Mouse (Mus musculus): ENCODE measurements at regions not wholly inside any gene's neighbourhood (a gene's known extent, or its start where the extent isn't known, plus 50 kb on each side); places are given as distances from the start of the nearest gene placed in this dataset.

DNA sequence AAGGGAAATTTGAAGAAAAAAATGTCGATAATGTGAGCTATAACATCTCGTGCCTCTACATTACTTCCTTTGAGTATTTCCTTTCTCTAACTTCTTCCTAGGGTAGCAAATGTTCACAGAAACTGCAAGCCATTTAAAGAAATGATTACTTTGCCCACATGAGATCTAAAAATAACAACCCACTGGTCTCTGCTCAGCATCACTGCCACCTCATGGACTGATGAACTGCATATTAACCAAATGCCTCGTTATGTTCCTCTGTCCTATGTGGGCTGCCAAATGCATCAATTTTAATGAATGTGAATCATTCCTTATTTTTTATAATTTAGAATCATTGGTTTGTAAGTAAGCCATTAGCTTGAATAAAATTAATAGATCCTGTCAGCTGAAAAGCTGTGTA is 590.0 kb upstream of the Nr3c2 start:
- in situ Hi-C loops (cut with MboI, MseI): no loop called here

DNA sequence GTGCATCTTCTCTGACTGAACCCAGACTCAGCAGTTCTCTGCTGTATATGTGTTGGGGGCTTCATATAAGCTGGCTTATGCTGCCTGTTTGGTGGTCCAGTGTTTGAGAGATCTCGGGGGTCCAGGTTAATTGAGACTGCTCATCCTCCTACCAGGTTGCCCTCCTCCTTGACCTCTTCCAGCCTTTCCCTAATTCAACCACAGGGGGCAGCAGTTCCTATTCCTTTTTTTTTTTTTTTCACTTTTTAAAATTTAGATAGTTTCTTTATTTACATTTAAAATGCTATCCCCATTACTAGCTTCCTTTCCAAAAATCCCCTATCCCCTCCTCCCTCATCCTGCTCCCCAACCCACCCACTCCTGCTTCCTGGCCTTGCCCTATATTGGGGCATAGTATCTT is 570.7 kb upstream of the Nr3c2 start:
- in situ Hi-C loops (cut with MboI, MseI): no loop called here

DNA sequence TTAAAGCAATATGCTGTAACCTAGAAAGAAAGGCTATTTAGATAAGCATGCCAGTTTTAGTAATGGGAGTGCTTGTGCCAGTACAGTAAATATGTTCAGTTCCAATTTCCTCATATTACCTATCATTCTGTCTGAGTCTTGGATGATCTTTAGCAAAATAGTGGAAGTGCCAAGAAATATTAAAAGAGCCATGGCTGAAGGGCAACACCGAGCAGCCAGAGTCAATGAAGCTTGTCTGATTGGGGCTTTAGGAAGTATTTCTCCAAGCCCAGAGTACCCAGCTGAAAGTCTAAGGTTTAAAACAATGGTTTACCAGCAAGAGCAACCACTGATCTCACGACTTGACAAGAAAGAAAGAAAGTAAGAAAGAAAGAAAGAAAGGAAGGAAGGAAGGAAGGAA is 556.2 kb upstream of the Nr3c2 start:
- in situ Hi-C loops (cut with MboI, MseI): no loop called here

DNA sequence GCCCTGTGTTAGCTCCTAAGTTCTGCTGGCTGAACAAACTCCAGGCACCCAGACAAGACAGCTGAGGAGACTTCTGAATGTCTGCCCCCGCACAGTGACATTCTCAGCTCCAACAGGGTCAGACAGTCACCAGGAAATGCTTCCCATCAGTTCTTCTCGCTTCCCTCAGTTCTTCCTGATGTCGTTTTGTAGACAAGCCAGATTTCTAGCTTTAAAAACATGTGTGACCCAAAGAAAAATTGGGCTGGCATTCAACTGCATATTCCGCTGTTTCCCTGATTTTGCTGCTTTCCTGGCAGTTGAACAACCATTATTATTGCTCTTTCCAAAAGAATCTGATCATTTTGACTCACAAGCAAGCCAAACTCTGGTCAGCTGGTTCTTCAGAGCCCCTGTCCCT is 553.1 kb upstream of the Nr3c2 start:
- in situ Hi-C loops (cut with MboI, MseI): no loop called here

DNA sequence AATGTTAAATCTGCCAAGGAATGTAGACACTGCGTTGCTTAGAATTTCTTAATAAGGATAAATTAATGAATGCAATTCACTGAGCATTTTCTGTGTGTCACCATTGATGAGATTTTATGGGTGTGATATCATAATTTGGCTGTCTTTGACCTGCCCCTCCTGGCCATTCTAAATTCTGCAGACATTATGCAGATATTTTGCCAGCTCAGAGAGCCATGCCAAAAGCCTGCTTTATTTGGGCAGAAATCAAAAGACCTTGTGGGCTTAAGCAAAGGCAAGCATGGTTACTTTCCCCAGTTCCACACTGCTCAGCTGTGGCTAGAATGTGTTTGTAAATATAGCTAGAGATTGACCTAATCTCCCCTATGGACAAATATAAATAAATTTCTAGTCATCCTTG is 552.4 kb upstream of the Nr3c2 start:
- in situ Hi-C loops (cut with MboI, MseI): no loop called here

DNA sequence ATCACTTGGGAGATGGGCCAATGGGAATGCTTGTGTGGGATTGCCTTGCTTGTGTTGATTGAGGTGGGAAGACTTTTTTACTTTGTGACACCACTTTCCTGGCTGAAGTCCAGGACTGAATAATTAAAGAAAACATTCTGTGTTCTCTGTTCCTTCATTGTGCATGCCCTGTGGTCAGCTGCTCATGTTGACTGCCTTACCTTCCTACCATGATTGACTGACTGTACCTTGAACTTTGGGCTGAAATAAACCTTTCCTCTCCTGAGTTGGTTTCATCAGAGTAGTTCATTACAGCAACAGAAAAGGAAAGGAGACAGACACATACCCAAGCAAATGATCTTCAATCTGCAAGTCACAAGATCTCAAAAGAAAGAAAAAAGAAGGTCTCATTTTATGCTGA is 524.9 kb upstream of the Nr3c2 start:
- in situ Hi-C loops (cut with MboI, MseI): no loop called here

DNA sequence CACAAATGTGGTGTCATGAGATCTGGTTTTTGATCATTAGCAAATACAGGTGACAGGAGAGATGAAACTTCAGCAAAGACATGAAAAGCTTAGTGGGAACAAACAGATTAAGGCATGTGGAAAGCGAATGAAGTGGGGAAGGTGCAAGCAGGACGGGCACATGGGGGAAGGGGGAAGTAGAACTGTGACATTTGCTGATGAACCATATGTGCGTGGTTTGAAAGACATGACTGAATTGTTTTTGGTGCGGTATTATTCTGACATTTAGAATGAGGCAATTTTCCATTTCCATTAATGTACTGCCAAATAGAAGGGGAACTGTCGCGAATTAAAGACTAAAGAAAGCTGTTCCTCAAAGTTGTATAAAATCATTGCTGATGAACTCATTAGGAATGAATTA is 521.5 kb upstream of the Nr3c2 start:
- in situ Hi-C loops (cut with MboI, MseI): no loop called here

DNA sequence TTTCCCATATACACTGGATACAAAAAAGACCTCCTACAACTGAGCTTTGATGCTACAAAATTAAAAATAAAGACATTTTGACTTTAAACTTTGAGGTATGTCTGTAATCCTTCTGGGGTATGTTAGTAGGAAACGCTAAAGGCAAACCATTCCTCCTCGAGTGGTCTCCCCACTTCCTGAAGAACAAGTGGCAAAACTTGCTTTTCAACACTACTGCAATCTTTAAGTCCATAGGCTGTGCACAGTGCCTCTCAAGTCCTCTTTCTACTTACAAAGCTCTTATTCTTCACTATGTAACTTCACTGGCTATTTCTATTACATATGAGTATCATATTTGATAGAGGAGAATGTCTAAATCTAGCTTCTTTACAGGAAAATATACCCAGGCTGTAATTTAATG is 517.6 kb upstream of the Nr3c2 start:
- in situ Hi-C loops (cut with MboI, MseI): no loop called here

DNA sequence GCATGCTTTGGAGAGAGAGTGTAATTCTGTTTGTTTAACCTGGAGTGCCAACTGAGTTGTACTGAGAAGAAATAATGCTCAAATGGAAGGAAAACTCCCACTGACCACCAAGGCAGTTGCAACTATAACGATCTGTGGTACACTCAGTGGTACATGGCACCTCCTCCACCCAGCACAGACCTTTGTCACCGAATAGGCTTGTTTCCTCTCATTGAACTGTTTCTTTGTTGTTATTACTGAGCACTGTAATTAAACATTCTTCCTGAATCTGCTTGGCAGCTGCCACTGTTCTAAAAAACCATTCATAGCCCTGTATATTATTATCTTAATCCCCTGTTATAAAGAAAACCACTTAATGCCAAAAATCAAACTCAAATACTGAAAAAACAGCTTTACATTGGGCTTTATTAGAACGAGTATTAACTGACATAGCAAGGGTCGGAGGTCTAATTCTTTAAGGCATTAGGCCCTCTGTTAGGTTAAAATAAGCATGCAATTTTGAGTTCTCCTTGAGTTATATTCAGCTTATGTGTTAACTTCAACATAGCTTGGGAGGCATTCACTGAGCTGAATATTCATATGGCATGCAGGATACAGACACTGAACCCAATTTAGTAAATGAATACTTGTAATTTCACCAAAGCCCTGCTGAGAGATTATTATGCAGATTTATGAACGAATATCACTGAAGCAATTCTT is 515.5 kb upstream of the Nr3c2 start:
- in situ Hi-C loops (cut with MboI, MseI): no loop called here

DNA sequence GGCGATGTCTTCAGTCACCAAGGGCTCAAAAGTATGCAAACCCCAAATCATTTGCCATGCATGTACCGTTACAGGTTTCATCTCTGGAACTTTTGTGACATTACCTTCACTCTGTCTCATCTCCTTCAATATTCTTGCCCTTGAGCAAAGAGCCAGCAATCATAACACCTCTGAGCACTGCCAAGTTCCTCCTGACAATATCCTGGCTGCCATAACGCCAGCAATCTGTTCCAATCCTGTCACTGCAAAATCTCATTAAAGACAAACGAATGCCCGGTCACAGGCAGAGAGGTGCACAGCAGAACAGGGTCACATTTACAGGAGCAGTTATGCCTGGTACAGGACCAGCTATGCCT is 515.0 kb upstream of the Nr3c2 start:
- in situ Hi-C loops (cut with MboI, MseI): no loop called here

DNA sequence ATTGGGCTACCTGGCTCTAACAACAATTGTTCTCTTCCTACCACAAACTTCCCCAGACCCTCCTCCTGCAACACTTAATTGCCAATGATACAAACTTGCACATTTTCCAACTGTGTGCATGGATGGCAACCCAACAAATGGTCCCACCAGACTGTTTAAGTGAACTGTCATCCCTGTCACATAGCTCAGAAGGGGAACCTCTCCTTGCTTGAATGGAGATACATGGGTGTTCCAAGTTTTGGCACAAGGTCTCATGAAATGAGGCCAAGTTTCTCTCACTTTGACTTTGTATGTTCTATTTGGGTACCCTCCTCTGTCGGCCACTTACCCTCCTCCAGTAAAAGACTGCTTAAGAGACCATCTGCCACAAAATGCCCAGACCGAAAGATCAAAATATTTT is 507.2 kb upstream of the Nr3c2 start:
- in situ Hi-C loops (cut with MboI, MseI): no loop called here

DNA sequence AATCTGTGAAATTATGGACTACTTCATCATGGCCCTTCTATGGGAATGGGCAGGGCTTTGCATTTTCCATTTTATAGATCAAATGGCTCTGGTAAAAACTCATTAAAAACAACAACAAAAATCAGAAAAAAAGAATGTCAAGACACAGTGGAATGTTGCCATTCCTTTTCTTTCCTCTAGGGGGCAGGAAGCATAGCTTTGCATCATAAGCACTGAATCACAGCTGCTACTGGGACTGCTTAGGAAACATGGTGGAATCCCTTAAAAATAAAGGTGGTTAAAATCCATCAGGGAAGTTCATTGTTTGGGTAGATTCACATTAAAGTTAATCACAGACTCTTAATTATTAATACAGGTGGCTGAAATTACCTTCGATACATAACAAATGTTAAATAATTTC is 476.8 kb upstream of the Nr3c2 start:
- in situ Hi-C loops (cut with MboI, MseI): no loop called here

DNA sequence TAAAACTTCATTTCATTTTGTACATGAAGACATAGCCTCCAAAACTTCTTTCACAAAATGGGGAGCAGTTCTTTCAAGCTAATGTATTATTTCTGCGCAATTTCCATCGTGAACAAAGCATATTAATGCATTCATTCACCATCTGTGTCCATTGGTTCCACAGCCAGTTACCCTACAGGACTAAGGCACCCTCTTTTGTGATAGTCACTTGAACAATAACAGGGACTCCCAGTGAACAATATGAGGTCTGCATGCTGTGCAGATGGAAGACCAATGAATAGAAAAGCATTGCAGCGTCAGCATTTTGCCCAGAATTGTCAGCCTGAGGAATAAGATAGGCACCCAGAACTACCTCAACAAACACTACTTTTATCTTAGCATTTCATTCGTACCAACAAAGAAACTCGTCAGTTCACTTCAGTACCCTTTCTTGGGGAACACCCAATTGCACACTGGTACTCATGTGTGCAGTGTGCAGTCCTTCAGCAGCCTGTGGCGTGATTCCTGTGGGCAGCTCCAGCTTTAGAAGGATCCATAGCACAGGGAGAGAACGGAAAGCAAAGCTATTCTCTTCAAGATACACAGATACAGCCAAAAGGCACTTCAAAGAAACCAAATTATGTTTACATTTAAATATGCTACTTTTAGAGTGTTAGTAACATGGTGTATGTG is 476.2 kb upstream of the Nr3c2 start:
- in situ Hi-C loops (cut with MboI, MseI): no loop called here

DNA sequence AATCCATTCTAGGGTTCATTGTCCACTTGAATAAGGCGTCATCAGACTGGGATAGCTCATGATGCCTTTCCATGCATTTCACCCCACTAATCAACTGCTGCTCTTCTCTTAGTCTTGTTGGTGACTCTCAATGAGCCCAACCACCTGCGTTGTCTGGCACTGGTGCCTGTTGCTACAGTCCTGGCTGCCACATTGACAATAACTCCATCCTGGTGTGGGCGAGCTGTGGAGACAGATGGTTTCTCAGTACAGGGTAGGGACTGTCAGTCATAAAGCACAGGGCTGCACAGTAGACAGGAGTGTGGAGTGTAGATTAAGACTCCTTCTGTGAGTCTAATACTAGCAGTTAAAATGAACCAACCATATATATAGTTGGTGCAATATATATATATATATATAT is 469.4 kb upstream of the Nr3c2 start:
- in situ Hi-C loops (cut with MboI, MseI): no loop called here

DNA sequence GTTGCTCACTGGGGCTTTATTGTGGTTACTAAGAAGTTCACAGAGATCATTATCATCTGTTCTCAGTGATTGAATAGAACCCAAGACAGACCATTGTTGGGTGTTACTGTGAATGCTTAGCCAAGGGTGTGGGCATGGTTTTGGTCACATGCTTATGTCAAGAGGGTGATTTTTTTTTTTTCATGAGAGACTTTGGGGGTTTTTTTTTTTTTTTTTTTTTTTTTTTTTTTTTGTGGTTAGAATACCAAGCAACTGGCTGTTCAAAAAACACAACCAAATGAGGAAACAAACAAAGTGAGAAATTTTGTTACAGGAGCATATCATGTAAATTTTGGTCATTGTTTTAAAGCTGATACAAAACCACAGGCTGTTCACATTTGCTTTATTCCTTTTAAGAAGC is 466.4 kb upstream of the Nr3c2 start:
- in situ Hi-C loops (cut with MboI, MseI): no loop called here

DNA sequence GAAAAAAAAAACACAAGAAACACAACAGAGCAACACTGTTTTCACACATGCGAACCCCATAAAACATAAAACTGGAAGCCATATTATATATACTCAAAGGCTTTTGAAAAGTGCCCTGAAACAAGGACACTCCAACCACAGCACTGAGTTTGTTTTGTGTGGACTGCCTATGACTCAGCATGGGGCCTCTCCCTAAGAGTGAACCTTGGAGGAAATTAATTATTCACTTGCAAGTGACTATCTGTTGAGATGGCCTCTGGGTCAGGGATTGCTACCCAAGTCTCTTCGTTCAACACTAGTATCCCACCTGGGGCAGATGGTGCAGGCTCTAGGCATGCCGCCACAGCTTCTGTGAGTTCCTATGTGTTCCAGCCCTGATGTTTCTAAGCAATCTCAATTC is 461.3 kb upstream of the Nr3c2 start:
- in situ Hi-C loops (cut with MboI, MseI): no loop called here

DNA sequence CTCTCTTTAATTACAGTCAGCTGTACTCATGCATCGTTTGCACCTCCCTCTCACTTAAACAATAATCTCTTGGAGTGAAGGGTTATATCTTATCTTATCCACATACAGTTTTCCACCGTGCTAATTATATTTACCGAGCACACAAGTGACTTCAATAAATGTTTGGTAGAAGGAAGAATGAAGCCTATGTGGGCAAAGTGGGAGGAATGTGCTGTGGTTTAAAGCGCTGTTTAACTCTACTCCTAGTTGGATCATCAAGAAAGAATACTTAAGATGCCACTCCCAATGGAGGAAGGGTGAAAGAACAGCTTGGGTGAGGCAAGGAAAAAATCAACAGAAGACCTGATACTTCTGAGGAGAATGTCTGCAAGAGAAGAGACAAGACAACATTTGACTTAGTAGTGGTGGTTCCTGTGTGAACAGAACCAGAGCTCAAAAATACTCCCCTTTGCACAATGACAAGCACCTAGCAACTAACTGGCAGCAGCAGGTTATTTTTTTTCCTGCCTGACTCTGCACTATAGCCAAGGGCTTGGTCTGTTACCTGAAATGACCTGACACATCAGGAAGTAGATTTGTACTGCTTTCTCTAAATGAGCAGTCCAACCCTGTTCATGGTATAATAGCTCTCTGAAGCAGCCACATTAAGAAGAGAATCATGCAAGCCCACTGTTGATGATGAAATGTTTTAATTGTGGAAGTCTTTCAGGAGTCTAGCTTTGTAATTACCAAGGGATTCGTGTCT is 424.6 kb upstream of the Nr3c2 start:
- in situ Hi-C loops (cut with MboI, MseI): no loop called here

DNA sequence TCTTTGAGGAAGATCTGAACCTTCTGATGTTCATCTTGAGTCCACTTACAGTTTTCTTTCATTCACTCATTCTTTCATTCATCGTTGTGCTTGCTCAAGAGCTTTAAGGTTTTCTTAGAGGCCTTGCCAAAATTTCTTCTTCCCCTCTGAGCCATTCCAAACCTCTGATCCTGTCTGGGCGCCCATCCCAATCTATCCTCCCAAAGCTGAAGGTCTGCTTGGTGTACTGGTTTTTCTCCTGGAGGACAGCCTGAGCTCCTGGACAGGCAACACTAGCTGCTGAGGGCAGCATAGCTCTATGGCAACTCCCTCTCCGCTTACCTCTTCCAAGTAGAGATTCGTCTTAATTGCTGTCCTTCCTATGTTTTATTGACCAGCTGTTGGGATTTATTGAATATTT is 420.3 kb upstream of the Nr3c2 start:
- in situ Hi-C loops (cut with MboI, MseI): no loop called here

DNA sequence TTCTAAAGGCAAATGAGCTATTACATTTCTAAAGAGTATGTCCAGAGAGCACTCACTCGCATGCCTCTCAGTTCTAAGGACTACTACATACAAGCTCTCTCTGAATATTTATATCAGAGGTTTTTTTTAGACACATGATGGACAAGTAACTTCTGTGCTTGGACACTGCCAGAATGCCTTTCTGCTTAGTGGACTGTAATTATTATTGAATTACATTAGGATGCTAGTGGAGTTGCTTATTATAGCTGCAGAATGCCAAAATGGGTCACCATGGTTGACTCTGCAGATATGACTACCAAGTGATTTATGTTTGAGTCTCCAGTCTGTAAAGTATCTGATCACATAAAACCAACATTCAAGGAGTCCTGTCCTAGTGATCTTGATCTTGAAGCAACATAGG is 395.6 kb upstream of the Nr3c2 start:
- in situ Hi-C loops (cut with MboI, MseI): no loop called here

DNA sequence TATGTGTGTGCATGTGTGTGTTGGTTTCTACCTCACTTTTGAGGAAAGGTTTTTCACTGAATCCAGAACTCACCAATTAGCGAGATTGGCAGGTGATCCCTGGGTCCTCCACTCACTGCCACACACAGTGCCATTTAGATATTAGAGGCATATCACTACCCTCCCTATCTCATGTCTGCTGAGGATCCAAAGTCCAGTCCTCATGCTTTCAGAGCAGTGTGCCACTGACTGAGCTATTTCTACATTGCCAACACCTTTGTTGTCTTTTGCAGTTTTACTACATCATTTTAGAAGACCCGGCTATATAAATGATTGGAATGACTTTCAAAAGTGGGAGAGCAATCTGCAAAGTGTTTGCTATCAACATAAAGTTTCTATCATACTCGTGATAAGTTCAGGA is 392.0 kb upstream of the Nr3c2 start:
- in situ Hi-C loops (cut with MboI, MseI): no loop called here

DNA sequence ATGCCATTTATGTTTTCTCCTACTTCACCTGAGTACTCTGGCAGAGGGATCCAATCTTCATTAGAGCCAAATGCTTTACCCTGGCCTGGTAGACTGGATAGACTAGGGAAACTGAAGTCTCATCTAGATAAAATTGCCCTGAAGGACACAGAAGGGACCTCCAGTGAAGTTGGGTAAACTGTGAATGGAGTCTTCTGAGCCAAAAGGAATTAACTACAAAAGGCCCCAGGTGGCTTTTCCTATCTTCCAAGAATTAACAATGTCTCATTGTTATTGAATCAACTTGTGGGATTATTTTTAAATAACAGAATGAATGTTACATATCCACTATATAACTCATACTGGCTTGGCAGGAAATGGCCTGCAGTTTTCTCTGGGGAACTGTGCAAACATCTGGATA is 390.0 kb upstream of the Nr3c2 start:
- in situ Hi-C loops (cut with MboI, MseI): no loop called here

DNA sequence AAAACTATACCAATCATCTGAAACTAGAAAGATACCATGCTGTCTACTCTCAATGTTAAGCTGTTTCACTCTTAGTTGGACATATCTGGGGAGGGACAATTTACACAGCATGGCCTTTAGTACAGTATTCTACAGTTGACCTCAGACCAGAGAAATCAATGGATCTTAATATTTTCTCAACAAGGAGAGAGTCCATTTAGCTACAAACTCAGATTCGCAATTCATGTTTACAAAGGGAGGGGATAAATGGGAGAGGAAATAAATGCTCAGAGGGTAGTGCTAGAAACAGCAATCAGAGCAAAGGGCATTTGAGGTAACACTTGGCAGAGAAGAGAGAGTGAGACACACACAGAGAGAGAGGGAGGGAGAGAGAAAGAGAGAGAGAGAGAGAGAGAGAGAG is 385.1 kb upstream of the Nr3c2 start:
- in situ Hi-C loops (cut with MboI, MseI): no loop called here

DNA sequence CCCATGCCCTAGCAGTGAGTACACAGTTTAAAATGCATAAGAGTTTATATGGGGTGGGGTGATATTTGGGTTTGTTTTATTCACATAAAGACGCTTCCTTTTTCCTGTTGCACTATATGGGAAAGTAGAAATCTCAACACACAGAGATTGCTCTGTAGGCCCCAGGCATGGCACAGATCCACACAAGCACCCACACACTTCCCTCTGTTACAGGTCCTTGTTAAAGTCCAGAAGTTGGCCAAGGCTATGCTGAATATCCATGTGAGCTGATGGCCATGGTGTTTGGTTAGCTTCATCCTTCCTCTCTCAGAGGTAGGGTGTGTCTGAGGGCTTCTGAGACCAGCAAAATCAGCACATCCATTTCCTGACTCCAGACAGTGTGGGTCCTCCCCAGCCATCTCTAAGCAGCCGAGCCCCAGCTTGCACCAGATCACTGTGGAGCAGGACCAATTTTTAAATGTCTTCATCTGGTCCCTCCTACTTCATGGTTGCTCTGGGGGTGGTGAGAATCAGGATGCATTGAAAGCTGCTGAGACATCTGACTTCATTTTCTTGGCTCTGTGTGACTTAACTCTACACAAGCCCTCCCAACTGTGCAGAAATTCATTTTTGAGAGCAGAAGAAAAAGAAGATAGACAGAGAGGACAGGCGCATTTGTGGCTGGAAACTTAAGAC is 360.3 kb upstream of the Nr3c2 start:
- in situ Hi-C loops (cut with MboI, MseI): no loop called here

Data from T-helper 1 cell (primary cell).